Mouse (Mus musculus) kidney, embryonic 16.5 days (tissue): ENCODE measurements around the gene Olfr270. TPM values are rescaled to one million over a fixed set of nuclear protein-coding genes. Genes with fewer than 3 reads are reported as not detected.

ENCODE experiments used
- polyA plus RNA-seq: library from polyadenylated mRNA; unstranded; fragments of >200 nt; fragmentation: Nextera tagmentation; extraction: Ambion mirVana; gene quantifications from 2 replicates; pipeline ENCODE4 v1.2.1, GENCODE M21; 2015

Olfr270 gene
- polyA plus RNA-seq, 1 experiment from 2014 or later, result not detected

Other genes starting within 250 kb of the Olfr270 start
- gene Olfr275, start 149.9 kb upstream of the Olfr270 start, polyA plus RNA-seq, result not detected in 2 replicates
- gene Olfr273, start 105.3 kb upstream of the Olfr270 start, polyA plus RNA-seq, result not detected in 2 replicates
- not detected in 2 replicates for gene Olfr272, start 45.4 kb upstream of the Olfr270 start, polyA plus RNA-seq
- 0.37 TPM in 1 of 2 replicates, not detected in the other for gene Nipsnap3a, start 24.7 kb downstream of the Olfr270 start, polyA plus RNA-seq
- gene Nipsnap3b, start 47.3 kb downstream of the Olfr270 start, polyA plus RNA-seq, result 78.3 and 80.2 TPM in 2 replicates
- 4.5 and 4.8 TPM in 2 replicates for gene Abca1, start 195.3 kb downstream of the Olfr270 start, polyA plus RNA-seq